Mouse (Mus musculus) kidney, embryonic 15.5 days (tissue): ENCODE results near the gene Bub1b. TPM values are rescaled to one million over a fixed set of nuclear protein-coding genes. Genes with fewer than 3 reads are reported as not detected.
"Not testable (repeated sequence)": the region's sequence is repeated elsewhere in the genome, so short reads cannot be mapped to it uniquely, and the experiment has no call there.

Experiments used
- ATAC-seq: fragments of 200-750 bp; cut with Nextera tagmentation; replicated peaks from 2 replicates; pipeline ENCODE4 v1.8.0; 2017; ENCODE audit warnings: moderate TSS enrichment; ENCODE audit not compliant: low FRiP score
- H3K27ac ChIP-seq: fragments of 300-500 bp; sonication (generic); 2 replicates; pipeline ENCODE4 v1.5.1; 2015; ENCODE audit warnings: mild to moderate bottlenecking, inconsistent platforms
- H3K27me3 ChIP-seq: fragments of 300-500 bp; sonication (generic); 2 replicates; pipeline ENCODE4 v1.6.1; 2015; ENCODE audit warnings: inconsistent platforms
- H3K36me3 ChIP-seq: fragments of 300-500 bp; sonication (generic); 2 replicates; pipeline ENCODE4 v1.6.1; 2015; ENCODE audit warnings: inconsistent platforms
- H3K4me1 ChIP-seq: fragments of 300-500 bp; sonication (generic); 2 replicates; pipeline ENCODE4 v1.6.1; 2015; ENCODE audit warnings: inconsistent platforms
- H3K4me2 ChIP-seq: fragments of 300-500 bp; sonication (generic); 2 replicates; pipeline ENCODE4 v1.6.1; 2015; ENCODE audit warnings: moderate library complexity, mild to moderate bottlenecking, inconsistent platforms
- H3K4me3 ChIP-seq: fragments of 300-500 bp; sonication (generic); replicated peaks from 2 replicates; pipeline ENCODE4 v1.5.1; 2015; ENCODE audit warnings: mild to moderate bottlenecking, inconsistent platforms
- H3K9ac ChIP-seq: fragments of 300-500 bp; sonication (generic); 2 replicates; pipeline ENCODE4 v1.6.1; 2015; ENCODE audit warnings: mild to moderate bottlenecking, inconsistent platforms
- H3K9me3 ChIP-seq: fragments of 300-500 bp; sonication (generic); replicated peaks from 2 replicates; pipeline ENCODE4 v1.6.1; 2016; ENCODE audit warnings: inconsistent platforms
- WGBS: fragments of 180-500 bp; shearing (Covaris S2); methylation state at CpG from one replicate; pipeline ENCODE4 v1.1.7; 2015; ENCODE audit warnings: mixed read lengths; 5-methylcytosine and 5-hydroxymethylcytosine counted together
- polyA plus RNA-seq: library from polyadenylated mRNA; unstranded; fragments of >200 nt; fragmentation: Nextera tagmentation; extraction: Ambion mirVana; gene quantifications from 2 replicates; pipeline ENCODE4 v1.2.1, GENCODE M21; 2015

Gene Bub1b
- polyA plus RNA-seq, 1 experiment from 2014 or later = 103 TPM

DNA sequence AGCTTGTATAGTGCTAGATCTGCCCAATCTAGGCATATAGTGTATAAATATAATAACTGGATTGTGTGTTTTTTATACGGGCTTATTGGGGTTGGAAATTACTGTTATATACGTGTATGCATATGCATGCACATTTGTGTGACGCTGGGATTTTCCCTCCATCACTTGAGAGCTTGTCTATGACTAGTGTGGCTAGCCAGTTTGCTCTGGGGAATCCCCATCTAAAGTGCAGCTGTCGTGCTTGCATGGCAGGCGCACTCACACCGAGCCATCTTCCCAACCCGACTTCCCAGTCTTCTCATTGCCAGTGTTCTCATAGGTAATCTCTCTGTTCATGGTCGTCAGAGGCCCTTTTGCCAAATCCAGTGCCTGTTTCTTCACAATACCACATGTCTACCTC, 22.6 kb downstream of the Bub1b start:
- H3K4me1 ChIP-seq = no peaks in the 10 kb centered on the region
- ATAC-seq = no peak
- 90% methylated on average over 8 of the region's 8 CpGs for WGBS
- no peaks in the 10 kb centered on the region for H3K27me3 ChIP-seq
- H3K9ac ChIP-seq = no peak overlapping the region
- H3K27ac ChIP-seq = no peak overlapping the region
- H3K4me3 ChIP-seq = no peak overlapping the region
- no peaks in the 10 kb centered on the region for H3K9me3 ChIP-seq
- peaks cover 92% of the 10 kb centered on the region for H3K36me3 ChIP-seq
- no peak overlapping the region for H3K4me2 ChIP-seq

DNA sequence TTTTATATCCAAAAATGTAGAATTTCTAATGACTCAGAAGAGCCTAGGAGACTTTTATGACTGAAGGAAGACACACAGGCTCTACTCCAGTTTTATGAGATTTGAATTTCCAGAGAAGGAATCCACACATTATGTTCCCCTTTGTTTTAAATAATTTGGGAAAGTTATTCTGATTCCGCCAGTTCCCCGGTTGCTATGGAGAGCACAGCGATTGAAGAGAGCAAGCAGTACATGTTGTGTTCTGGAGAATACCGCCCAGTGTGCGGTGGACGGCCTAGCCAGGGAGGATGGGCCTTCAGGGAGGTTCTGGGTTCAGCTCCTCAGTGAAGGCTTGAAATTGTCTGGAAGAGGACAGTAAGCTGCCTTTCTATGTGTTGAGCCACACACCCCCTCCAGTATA, 31.3 kb downstream of the Bub1b start:
- no peak for ATAC-seq
- no peak overlapping the region for H3K9ac ChIP-seq
- no peaks in the 10 kb centered on the region for H3K9me3 ChIP-seq
- H3K4me3 ChIP-seq = no peak overlapping the region
- no peaks in the 10 kb centered on the region for H3K4me1 ChIP-seq
- H3K4me2 ChIP-seq = no peak overlapping the region
- H3K27me3 ChIP-seq = no peaks in the 10 kb centered on the region
- WGBS = 93% methylated on average over 6 of the region's 6 CpGs
- no peak overlapping the region for H3K27ac ChIP-seq
- peaks cover 94% of the 10 kb centered on the region for H3K36me3 ChIP-seq

DNA sequence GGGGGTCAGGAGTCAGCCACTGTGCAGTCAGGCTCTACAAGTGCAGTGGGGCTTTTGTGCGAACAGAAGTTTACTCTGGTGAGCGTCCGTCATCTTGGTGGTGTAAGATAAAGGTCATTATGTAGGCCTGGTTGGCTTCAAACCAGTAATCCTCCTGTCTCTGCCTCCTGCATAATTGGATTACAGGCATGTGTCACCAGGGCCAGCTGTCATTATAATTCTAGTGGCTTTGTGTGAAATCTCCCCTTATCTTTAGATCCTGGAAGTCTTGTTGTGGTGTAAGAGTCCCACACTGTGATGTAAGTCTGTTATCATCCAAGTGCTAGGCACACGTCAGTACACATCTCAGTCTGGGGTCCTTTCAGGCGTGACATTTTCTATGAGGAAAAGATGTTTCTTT, 35.4 kb downstream of the Bub1b start:
- Histone ChIP-seq H3K4me1 (no peaks in the 10 kb centered on the region), H3K9ac (no peak overlapping the region), H3K4me3 (no peak overlapping the region), H3K27ac (no peak overlapping the region), H3K36me3 (peaks cover 95% of the 10 kb centered on the region), H3K4me2 (no peak overlapping the region), H3K27me3 (no peaks in the 10 kb centered on the region), H3K9me3 (no peaks in the 10 kb centered on the region)
- no peak for ATAC-seq
- WGBS = 85% methylated on average over 5 of the region's 5 CpGs

DNA sequence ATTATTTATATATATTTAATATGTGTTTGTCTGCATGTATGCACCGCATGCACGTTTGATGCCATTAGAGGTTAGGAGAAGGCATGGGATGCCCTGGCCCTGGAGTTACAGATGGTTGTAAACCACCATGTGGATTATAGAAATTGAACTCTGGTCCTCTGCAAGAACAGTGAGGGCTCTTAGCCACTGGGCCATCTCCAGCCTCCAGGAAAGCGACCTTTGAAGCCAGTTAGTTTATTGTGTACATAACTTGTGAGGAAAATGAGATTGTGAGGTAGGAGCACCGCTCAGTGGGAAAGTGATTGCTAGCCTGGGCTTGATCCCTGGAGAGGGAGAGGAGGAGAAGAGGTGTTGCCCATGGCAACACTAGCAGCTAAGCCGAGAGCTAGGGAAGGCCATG, 39.2 kb downstream of the Bub1b start:
- peaks cover 95% of the 10 kb centered on the region for H3K36me3 ChIP-seq
- 88% methylated on average over 5 of the region's 5 CpGs for WGBS

DNA sequence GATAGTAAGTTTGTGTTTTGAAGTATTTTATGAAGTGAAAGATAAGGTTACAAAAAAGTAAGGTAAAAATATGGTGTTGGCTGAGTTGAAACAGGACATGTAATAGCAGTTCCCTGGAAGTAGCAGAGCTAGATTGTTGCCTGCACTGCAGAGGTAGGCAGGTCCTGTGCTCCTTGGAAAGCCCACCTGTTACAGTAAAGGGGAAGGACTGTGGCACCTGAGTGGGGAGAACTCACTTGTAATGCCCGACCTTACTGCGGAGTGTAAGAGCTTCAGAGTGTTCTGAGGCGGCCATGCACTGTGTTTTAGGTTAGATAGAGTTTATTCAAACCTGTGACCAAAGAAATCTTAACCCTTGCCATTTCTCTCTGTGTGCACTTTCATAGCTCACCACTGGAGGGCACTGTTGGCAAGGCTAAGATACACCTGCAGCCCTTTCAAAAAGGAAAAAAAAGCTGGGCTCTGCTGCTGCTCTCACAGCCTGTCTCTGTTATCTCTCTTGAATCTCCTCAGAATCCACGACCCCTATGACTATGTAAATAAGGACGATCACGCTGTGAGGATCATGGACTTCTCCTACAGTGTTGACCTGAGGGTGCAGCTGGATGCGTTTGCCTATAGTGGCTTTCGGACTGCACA, 40.0 kb downstream of the Bub1b start:
- Histone ChIP-seq H3K4me1 (no peaks in the 10 kb centered on the region), H3K4me2 (no peak overlapping the region), H3K27ac (no peak overlapping the region), H3K27me3 (no peaks in the 10 kb centered on the region), H3K4me3 (no peak overlapping the region), H3K9me3 (no peaks in the 10 kb centered on the region), H3K9ac (no peak overlapping the region), H3K36me3 (peaks cover 95% of the 10 kb centered on the region)
- ATAC-seq = peak; percentile 52; the same call in 1 of the 2 replicates
- 45% methylated on average over 8 of the region's 8 CpGs for WGBS

More for the DNA sequence above, 39.2 kb downstream of the Bub1b start:
- H3K4me2 ChIP-seq = no peak overlapping the region
- H3K4me1 ChIP-seq = no peaks in the 10 kb centered on the region
- H3K9ac ChIP-seq = no peak overlapping the region
- H3K27me3 ChIP-seq = no peaks in the 10 kb centered on the region
- no peak overlapping the region for H3K4me3 ChIP-seq
- H3K27ac ChIP-seq = no peak overlapping the region
- no peak for ATAC-seq
- no peaks in the 10 kb centered on the region for H3K9me3 ChIP-seq

DNA sequence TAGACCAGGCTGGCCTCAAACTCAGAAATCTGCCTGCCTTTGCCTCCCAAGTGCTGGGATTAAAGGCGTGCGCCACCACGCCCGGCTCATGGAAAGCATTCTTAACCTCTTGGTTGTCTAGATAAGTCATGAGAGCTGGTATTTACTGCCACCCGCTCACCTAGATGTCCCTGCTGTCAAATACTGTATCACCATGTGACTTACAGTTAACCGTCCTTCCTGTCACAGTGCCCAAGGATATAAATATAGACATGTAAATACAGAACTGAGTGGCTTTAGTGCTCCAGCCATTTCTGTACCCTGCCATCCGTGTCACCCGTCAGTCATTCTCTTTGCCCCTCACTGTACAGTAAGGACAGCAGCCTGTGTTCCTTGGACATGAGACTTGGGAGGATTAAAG, 40.7 kb downstream of the Bub1b start:
- peaks cover 95% of the 10 kb centered on the region for H3K36me3 ChIP-seq

DNA sequence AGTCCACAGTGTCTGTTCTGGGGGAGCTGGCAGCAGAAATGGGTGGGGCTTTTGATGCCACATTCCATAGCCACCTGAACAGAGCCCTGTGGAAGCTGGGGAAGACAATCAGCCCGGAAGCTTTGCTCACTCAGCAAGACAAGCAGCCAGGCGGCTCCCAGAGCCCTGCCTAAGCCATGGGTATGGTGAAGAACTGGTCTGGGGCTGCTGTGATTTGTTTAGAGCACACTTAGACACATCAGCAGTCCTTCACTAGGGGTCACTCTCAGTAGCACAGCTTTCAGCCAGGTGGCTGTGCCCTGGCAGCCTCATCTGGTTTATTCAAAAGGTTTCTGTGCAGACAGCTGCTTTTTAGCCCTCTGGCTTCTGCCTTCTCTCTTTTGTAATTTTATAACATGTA, 43.1 kb downstream of the Bub1b start:
- Histone ChIP-seq H3K9ac (no peak overlapping the region), H3K27me3 (no peaks in the 10 kb centered on the region), H3K4me2 (no peak overlapping the region), H3K9me3 (no peaks in the 10 kb centered on the region), H3K4me1 (no peaks in the 10 kb centered on the region), H3K4me3 (no peak overlapping the region), H3K36me3 (peaks cover 88% of the 10 kb centered on the region), H3K27ac (no peak overlapping the region)
- 70% methylated on average over 2 of the region's 2 CpGs for WGBS
- ATAC-seq = no peak

More for the DNA sequence above, 40.7 kb downstream of the Bub1b start:
- Histone ChIP-seq H3K9me3 (no peaks in the 10 kb centered on the region), H3K4me1 (no peaks in the 10 kb centered on the region), H3K27me3 (no peaks in the 10 kb centered on the region), H3K4me2 (no peak overlapping the region), H3K9ac (no peak overlapping the region), H3K27ac (no peak overlapping the region), H3K4me3 (no peak overlapping the region)
- WGBS = 93% methylated on average over 8 of the region's 8 CpGs
- no peak for ATAC-seq

DNA sequence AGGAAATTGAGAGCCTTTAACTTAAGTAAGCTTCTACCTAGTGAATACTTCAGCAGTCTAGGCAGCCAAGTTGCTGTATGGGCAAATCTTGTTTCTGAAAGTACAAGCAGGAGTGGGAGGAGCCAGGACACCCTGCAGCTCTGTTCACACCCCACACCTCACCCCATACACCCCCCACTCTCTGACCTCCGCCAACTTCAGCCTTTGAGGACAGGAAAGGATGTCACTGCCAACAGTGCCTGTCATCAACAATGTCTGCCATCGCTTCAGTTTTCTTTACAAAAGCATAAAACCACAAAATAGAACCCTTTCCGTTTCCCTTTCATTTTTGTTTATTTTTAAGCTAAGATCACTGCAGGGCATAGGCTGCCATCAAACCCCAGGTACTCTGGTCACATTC, 44.4 kb downstream of the Bub1b start:
- H3K4me1 ChIP-seq = no peaks in the 10 kb centered on the region
- H3K36me3 ChIP-seq = peaks cover 75% of the 10 kb centered on the region
- H3K4me3 ChIP-seq = no peak overlapping the region
- no peak overlapping the region for H3K4me2 ChIP-seq
- ATAC-seq = no peak
- no peaks in the 10 kb centered on the region for H3K9me3 ChIP-seq
- no peaks in the 10 kb centered on the region for H3K27me3 ChIP-seq
- no peak overlapping the region for H3K27ac ChIP-seq
- no peak overlapping the region for H3K9ac ChIP-seq
- 76% methylated on average over 3 of the region's 3 CpGs for WGBS

DNA sequence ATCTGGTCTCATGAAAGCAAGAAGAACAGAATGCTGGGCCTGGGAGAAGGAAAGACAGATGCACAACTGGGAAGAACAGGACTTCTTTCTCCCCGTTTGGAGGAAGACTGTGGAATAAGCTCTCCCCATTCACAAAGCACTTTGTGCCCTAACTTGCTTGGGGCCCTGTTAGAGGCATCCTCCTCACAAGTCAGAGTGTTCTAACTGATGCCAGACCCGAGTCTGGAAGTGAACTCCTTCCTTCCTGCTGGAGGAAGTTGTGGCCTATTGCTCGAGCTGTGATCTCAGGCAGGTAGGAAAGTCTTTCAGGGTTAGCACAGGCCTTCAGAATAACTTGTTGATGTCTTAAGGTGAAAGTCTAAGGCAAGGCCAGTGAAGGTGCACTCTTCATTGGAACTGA, 44.9 kb downstream of the Bub1b start:
- H3K4me1 ChIP-seq = no peaks in the 10 kb centered on the region
- WGBS = 64% methylated on average over 3 of the region's 3 CpGs
- no peak overlapping the region for H3K4me2 ChIP-seq
- peaks cover 73% of the 10 kb centered on the region for H3K36me3 ChIP-seq
- H3K27ac ChIP-seq = no peak overlapping the region
- H3K9me3 ChIP-seq = no peaks in the 10 kb centered on the region
- no peak overlapping the region for H3K4me3 ChIP-seq
- H3K27me3 ChIP-seq = no peaks in the 10 kb centered on the region
- ATAC-seq = no peak
- H3K9ac ChIP-seq = no peak overlapping the region

DNA sequence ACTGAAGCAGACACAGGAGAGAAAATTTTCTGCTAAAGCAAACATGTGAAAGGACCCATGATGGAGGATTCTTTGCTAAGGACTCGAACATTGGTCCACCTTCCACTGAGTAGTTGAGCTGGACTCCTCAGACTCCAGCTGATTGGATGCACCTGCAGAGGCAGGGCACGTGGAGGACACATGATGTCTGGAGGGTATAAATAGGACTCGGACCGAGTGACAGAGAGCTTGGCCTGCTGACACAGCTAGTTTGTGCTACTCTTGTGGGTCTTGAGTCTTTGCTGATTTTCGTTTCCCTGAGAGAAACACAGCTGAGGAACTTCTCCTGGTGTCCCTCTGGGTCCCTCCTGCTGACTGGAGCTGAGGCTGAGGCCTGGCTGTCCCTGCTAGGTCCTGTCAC, 48.7 kb downstream of the Bub1b start:
- Histone ChIP-seq H3K27ac (no peak overlapping the region), H3K9me3 (no peaks in the 10 kb centered on the region), H3K27me3 (no peaks in the 10 kb centered on the region), H3K4me2 (no peak overlapping the region), H3K4me1 (no peaks in the 10 kb centered on the region), H3K36me3 (peaks cover 37% of the 10 kb centered on the region), H3K4me3 (no peak overlapping the region), H3K9ac (no peak overlapping the region)
- WGBS = 84% methylated on average over 5 of the region's 5 CpGs
- ATAC-seq = no peak

DNA sequence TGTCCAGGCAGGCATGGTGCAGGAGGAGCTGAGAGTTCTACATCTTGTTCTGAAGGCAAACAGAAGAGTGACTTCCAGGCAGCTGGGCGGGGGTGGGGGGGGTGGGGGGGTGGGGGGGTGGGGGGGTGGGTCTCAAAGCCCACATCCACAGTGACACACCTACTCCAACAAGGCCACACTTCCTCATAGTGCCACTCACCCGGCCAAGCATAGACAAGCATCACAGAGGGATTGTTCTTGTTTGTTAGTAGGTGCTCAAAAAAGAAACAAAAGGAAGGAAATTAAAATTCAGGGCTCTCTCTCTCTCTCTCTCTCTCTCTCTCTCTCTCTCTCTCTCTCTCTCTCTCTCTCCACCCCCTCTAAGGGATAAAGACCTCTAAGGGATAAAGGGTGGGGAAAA, 52.7 kb downstream of the Bub1b start:
- ATAC-seq, H3K4me1 ChIP-seq, H3K4me2 ChIP-seq, H3K4me3 ChIP-seq, H3K9ac ChIP-seq, H3K27ac ChIP-seq, H3K27me3 ChIP-seq, H3K9me3 ChIP-seq, H3K36me3 ChIP-seq: not testable (repeated sequence)
- WGBS = 67% methylated on average over 1 of the region's 2 CpGs

DNA sequence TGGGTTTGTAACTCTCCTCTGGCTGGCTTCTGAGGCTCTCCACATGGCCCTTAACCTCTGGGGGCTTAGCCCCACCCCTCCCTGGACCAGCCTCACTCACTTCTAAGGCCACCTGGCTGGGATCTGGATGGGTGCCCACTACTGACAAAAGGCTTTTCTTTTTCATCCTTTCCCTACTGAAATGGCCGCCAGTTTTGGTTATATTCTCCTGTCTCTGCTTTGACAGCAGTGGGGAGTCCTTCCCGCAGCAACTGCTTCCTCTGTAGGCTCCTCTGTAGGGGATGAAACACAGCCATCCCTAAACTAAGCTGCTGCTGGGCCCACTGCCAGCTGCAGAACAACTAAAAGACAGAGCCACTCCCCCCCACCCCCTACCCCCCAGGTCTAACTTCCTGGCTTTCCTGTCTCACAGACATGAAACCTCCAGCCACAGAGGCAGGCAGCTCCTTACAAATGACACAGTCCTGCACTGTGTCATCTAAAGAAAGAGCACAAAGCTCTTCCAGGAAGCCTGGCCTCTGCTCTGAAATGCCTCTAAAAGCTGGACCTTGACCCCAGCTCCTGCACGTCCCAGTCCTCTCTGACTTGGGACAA, 58.8 kb downstream of the Bub1b start:
- Histone ChIP-seq H3K9me3 (no peaks in the 10 kb centered on the region), H3K27ac (peak overlapping the region; percentile 65), H3K4me1 (peaks cover 28% of the 10 kb centered on the region), H3K9ac (no peak overlapping the region; the same call in 1 of the 2 replicates), H3K36me3 (no peaks in the 10 kb centered on the region), H3K27me3 (peaks cover 7% of the 10 kb centered on the region; the same call in 1 of the 2 replicates), H3K4me2 (no peak overlapping the region), H3K4me3 (no peak overlapping the region)
- WGBS = 23% methylated on average over 3 of the region's 3 CpGs
- ATAC-seq = 0 out of 2 replicates have a peak, but pooled peaks have one; percentile 9

DNA sequence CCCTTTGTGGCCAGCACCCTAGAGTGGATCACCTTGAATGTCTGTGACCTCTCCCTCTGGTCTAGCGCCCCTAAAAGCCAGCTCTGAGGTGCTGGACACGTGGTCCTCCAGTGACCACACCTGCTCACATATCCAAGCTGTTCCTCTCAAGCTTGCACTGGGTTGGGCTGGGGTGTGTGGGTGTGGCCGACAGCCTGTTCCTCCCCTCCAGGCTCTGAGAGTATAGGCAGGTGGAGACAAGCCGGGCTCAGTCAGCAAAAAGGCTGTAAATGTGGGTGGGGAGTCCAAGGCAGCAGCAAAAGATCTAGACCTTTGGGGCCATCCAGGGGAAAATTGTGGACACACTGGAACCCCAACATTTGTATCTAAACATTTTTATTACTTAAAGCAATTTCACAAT, 60.4 kb downstream of the Bub1b start:
- Histone ChIP-seq H3K4me2 (no peak overlapping the region), H3K9ac (no peak overlapping the region), H3K36me3 (no peaks in the 10 kb centered on the region), H3K27ac (no peak overlapping the region), H3K27me3 (peaks cover 24% of the 10 kb centered on the region), H3K4me1 (peaks cover 38% of the 10 kb centered on the region), H3K9me3 (no peaks in the 10 kb centered on the region), H3K4me3 (no peak overlapping the region)
- ATAC-seq = peak; percentile 75; the same call in 1 of the 2 replicates
- WGBS = 22% methylated on average over 4 of the region's 4 CpGs
